12 mouse cellular contexts compared by ENCODE assay signal in genomic region chr11:118156480-118157060, GRCm38 (mm10). TPM values are rescaled to one million over a fixed set of nuclear protein-coding genes. Genes with fewer than 3 reads are reported as not detected.
DNase-seq lines count a peak whose midpoint lies in the region; TF ChIP-seq lines count a peak whose summit lies in the region.
"Had no signal": no experiment of that assay in that cellular context is flagged by ENCODE, and none has a peak within 500 bp of the region (broad histone marks: within the 10 kb centered on the region; RNA-seq: fewer than 3 reads in every experiment).

No protein-coding gene starts in this region.

- TF ChIP-seq RAD21 in CH12.LX (IDR thresholded peaks at IDR 0.05; ENCODE audit: low read depth, low read length) = no peak; the same call in 1 of the 2 replicates

- H3K9ac ChIP-seq in CH12.LX (ENCODE audit: insufficient read depth, low read depth) = no peak overlapping the region
- H3K9ac ChIP-seq: hindbrain, embryonic 12.5 days; neural tube, embryonic 15.5 days had no signal

- no peaks in the 10 kb centered on the region for H3K27me3 ChIP-seq in CH12.LX (replicated peaks)
- no peaks in the 10 kb centered on the region for H3K27me3 ChIP-seq in embryonic facial prominence, embryonic 10.5 days (replicated peaks; ENCODE audit: low read depth, poor library complexity, severe bottlenecking)
- no peaks in the 10 kb centered on the region for H3K27me3 ChIP-seq in forebrain, embryonic 10.5 days (ENCODE audit: poor library complexity, severe bottlenecking)
- H3K27me3 ChIP-seq: hindbrain, embryonic 12.5 days; neural tube, embryonic 15.5 days had no signal

- WGBS in embryonic facial prominence, embryonic 10.5 days = 81% methylated on average over 8 of the region's 8 CpGs
- 82% methylated on average over 8 of the region's 8 CpGs for WGBS in forebrain, embryonic 10.5 days

- no peak for TF ChIP-seq CTCF in CH12.LX (conservative IDR thresholded peaks at IDR 0.05 in 1 of 2, IDR thresholded peaks at IDR 0.05 in 1 of 2; ENCODE audit: low read depth in 2 of 2, low read length in 2 of 2)
- TF ChIP-seq CTCF in gastrocnemius, adult 2 months (IDR thresholded peaks at IDR 0.05) = no peak

- peaks cover 13% of the 10 kb centered on the region for H3K9me3 ChIP-seq in CH12.LX (replicated peaks; ENCODE audit: low read length)
- H3K9me3 ChIP-seq in embryonic facial prominence, embryonic 10.5 days = peaks cover 3% of the 10 kb centered on the region; the same call in 1 of the 2 replicates
- peaks cover 8% of the 10 kb centered on the region; the same call in 1 of the 2 replicates for H3K9me3 ChIP-seq in forebrain, embryonic 10.5 days
- H3K9me3 ChIP-seq: hindbrain, embryonic 12.5 days; neural tube, embryonic 15.5 days had no signal

- intact Hi-C loops in gastrocnemius, adult 2 months (cut with DNase I) = no loop called here

- H3K79me2 ChIP-seq in CH12.LX (replicated peaks; ENCODE audit: control insufficient read depth, extremely low read depth, insufficient read depth, poor library complexity, severe bottlenecking) = no peaks in the 10 kb centered on the region

- in situ Hi-C loops in CH12.LX (cut with MboI; ENCODE audit: low pct_ligation_motif_present, low pct_unique_long_range_greater_than_20kb, low sequenced_read_pairs) = loop anchor here (5.0 kb wide), 1 partner anchor 46 kb away; no protein-coding TSS in a partner anchor

- peak overlapping the region; percentile 35; the same call in 1 of the 2 replicates for H3K4me2 ChIP-seq in CH12.LX (ENCODE audit: insufficient read depth, low read depth, poor library complexity, severe bottlenecking)
- H3K4me2 ChIP-seq: hindbrain, embryonic 12.5 days; neural tube, embryonic 15.5 days had no signal

- TF ChIP-seq POLR2A in CH12.LX (IDR thresholded peaks at IDR 0.05; ENCODE audit: low read depth, low read length) = no peak

- dilution Hi-C loops in CH12.LX (cut with MboI; ENCODE audit: extremely low pct_ligation_motif_present, extremely low pct_unique_long_range_greater_than_20kb, low sequenced_read_pairs) = no loop called here

- DNase-seq in CH12.LX (ENCODE audit: extremely low read depth) = peak; percentile 94
- DNase-seq in embryonic facial prominence, embryonic 10.5 days (ENCODE audit: low spot score) = no peak
- peak; percentile 22 to 40 for DNase-seq in kidney, postnatal 36 days
- DNase-seq in spleen, postnatal 14 days (ENCODE audit: low spot score in 2 of 2) = peak; percentile 21 to 44
- DNase-seq in urinary bladder, adult 18-20 months (ENCODE audit: low spot score in 2 of 2) = no peak
- DNase-seq in forebrain, embryonic 10.5 days (ENCODE audit: extremely low spot score, low spot score) = no peak
- DNase-seq in gastrocnemius, adult 2 months = no peak
- DNase-seq: cerebellum, adult 18-20 months; lung, adult 18-20 months had no signal

- H3K4me3 ChIP-seq in CH12.LX (replicated peaks in 1 of 3; ENCODE audit: low read depth in 2 of 3, low read length in 2 of 3, poor library complexity in 1 of 3) = no peak overlapping the region
- no peak overlapping the region for H3K4me3 ChIP-seq in embryonic facial prominence, embryonic 10.5 days
- H3K4me3 ChIP-seq in forebrain, embryonic 10.5 days = no peak overlapping the region
- H3K4me3 ChIP-seq in gastrocnemius, adult 2 months = no peak overlapping the region
- H3K4me3 ChIP-seq: hindbrain, embryonic 12.5 days; neural tube, embryonic 15.5 days had no signal

- TF ChIP-seq EP300 in CH12.LX (IDR thresholded peaks at IDR 0.05; ENCODE audit: low read length) = peak; percentile 87

- H3K4me1 ChIP-seq in CH12.LX (ENCODE audit: control insufficient read depth in 1 of 2, insufficient read depth in 2 of 2) = peaks cover 21 to 65% of the 10 kb centered on the region in 2 experiments
- peaks cover 23% of the 10 kb centered on the region for H3K4me1 ChIP-seq in embryonic facial prominence, embryonic 10.5 days
- 0 out of 2 replicates have a peak, but pooled peaks cover 4% of the 10 kb centered on the region for H3K4me1 ChIP-seq in forebrain, embryonic 10.5 days

- H3K27ac ChIP-seq in CH12.LX (ENCODE audit: insufficient read depth, low read depth) = no peak overlapping the region
- 0 out of 2 replicates have a peak overlapping the region, but pooled peaks have one; percentile 25 for H3K27ac ChIP-seq in embryonic facial prominence, embryonic 10.5 days (replicated peaks)
- H3K27ac ChIP-seq in forebrain, embryonic 10.5 days = no peak overlapping the region
- H3K27ac ChIP-seq in gastrocnemius, adult 2 months = no peak overlapping the region
- H3K27ac ChIP-seq: hindbrain, embryonic 12.5 days; neural tube, embryonic 15.5 days had no signal

- H3K36me3 ChIP-seq in CH12.LX (replicated peaks in 1 of 2; ENCODE audit: control insufficient read depth in 1 of 2, insufficient read depth in 1 of 2, low read length in 1 of 2) = peaks cover 4 to 22% of the 10 kb centered on the region in 2 experiments
- H3K36me3 ChIP-seq in embryonic facial prominence, embryonic 10.5 days (replicated peaks) = no peaks in the 10 kb centered on the region
- no peaks in the 10 kb centered on the region for H3K36me3 ChIP-seq in forebrain, embryonic 10.5 days (replicated peaks)
- H3K36me3 ChIP-seq: hindbrain, embryonic 12.5 days; neural tube, embryonic 15.5 days had no signal

TF ChIP-seq in CH12.LX, 34 proteins besides CTCF, POLR2A, EP300 and RAD21:
- TF ChIP-seq MAFK (IDR thresholded peaks at IDR 0.05; ENCODE audit: insufficient replicate concordance, low read length) (peak; percentile 73; the same call in 1 of the 2 replicates), POLR2AphosphoS2 (IDR thresholded peaks at IDR 0.05; ENCODE audit: low read depth, low read length) (no peak), SIN3A (IDR thresholded peaks at IDR 0.05; ENCODE audit: low read length) (peak; percentile 75; the same call in 1 of the 2 replicates), KAT2A (IDR thresholded peaks at IDR 0.05; ENCODE audit: insufficient replicate concordance, low read length) (peak; percentile 80; the same call in 1 of the 2 replicates), SMC3 (IDR thresholded peaks at IDR 0.05; ENCODE audit: low read depth, low read length) (no peak), CHD1 (IDR thresholded peaks at IDR 0.05; ENCODE audit: low read depth, low read length) (no peak), BHLHE40 (IDR thresholded peaks at IDR 0.05; ENCODE audit: low read depth, low read length) (peak; percentile 83), MYC (IDR thresholded peaks at IDR 0.05; ENCODE audit: low read depth, low read length) (peak; percentile 65; the same call in 1 of the 2 replicates), ZC3H11A (IDR thresholded peaks at IDR 0.05; ENCODE audit: low read depth, low read length) (no peak), UBTF (IDR thresholded peaks at IDR 0.05; ENCODE audit: low read depth, low read length) (no peak), ELF1 (IDR thresholded peaks at IDR 0.05; ENCODE audit: low read depth, low read length) (peak; percentile 29; the same call in 1 of the 2 replicates), ZNF384 (IDR thresholded peaks at IDR 0.05; ENCODE audit: low read depth, low read length) (no peak; the same call in 1 of the 2 replicates), MXI1 (IDR thresholded peaks at IDR 0.05; ENCODE audit: low read depth, low read length) (peak; percentile 60), PAX5 (IDR thresholded peaks at IDR 0.05; ENCODE audit: low read length) (no peak), RCOR1 (conservative IDR thresholded peaks at IDR 0.05; ENCODE audit: low read depth, low read length) (peak; percentile 52; the same call in 1 of the 2 replicates), MAZ (IDR thresholded peaks at IDR 0.05; ENCODE audit: low read depth, low read length) (no peak), NELFE (IDR thresholded peaks at IDR 0.05; ENCODE audit: low read depth, low read length) (no peak; the same call in 1 of the 2 replicates), NRF1 (IDR thresholded peaks at IDR 0.05; ENCODE audit: low read depth, low read length) (no peak), MEF2A (IDR thresholded peaks at IDR 0.05; ENCODE audit: borderline replicate concordance, low read depth, low read length) (peak; percentile 91), USF2 (conservative IDR thresholded peaks at IDR 0.05; ENCODE audit: low read depth, low read length) (no peak), MAX (IDR thresholded peaks at IDR 0.05; ENCODE audit: low read length) (peak; percentile 75), GABPA (IDR thresholded peaks at IDR 0.05; ENCODE audit: insufficient replicate concordance, low read depth, low read length) (no peak), E2F4 (IDR thresholded peaks at IDR 0.05; ENCODE audit: insufficient replicate concordance, low read depth, low read length) (no peak), ETS1 (conservative IDR thresholded peaks at IDR 0.05; ENCODE audit: low read depth, low read length) (peak; percentile 93), ZMIZ1 (IDR thresholded peaks at IDR 0.05; ENCODE audit: low read depth, low read length) (no peak), JUND (conservative IDR thresholded peaks at IDR 0.05; ENCODE audit: low read depth, low read length) (peak; percentile 55), ZKSCAN1 (IDR thresholded peaks at IDR 0.05; ENCODE audit: borderline replicate concordance, low read depth, low read length) (no peak), CHD2 (IDR thresholded peaks at IDR 0.05; ENCODE audit: low read length) (peak; percentile 40; the same call in 1 of the 2 replicates), USF1 (IDR thresholded peaks at IDR 0.05; ENCODE audit: low read depth, low read length) (no peak), HCFC1 (IDR thresholded peaks at IDR 0.05; ENCODE audit: low read depth, low read length) (no peak; the same call in 1 of the 2 replicates), TBP (conservative IDR thresholded peaks at IDR 0.05; ENCODE audit: low read depth, low read length) (no peak), TCF12 (IDR thresholded peaks at IDR 0.05; ENCODE audit: low read depth, low read length) (peak; percentile 81; the same call in 1 of the 2 replicates), JUN (IDR thresholded peaks at IDR 0.05; ENCODE audit: insufficient read depth, low read depth, low read length) (peak; percentile 53), IRF4 (IDR thresholded peaks at IDR 0.05; ENCODE audit: low read depth, low read length) (peak; percentile 80)
TF ChIP-seq in CH12.LX: peak in this region for 16.

RNA-seq across cellular contexts. Expression of gene Dnah17, which starts 26.1 kb away (rescaled TPM):
- total RNA-seq in CH12.LX (2012; rRNA removed) (0.08 TPM in 2 replicates), CH12.LX (2014; rRNA removed) (0.04 TPM in 1 of 2 replicates, not detected in the other)
- polyA plus RNA-seq in CH12.LX (2012; ENCODE audit: insufficient read length, low read depth) = 0.23 and 0.34 TPM in 2 replicates
- 0.17 and 0.19 TPM in 2 replicates for polyA plus RNA-seq in embryonic facial prominence, embryonic 10.5 days (2016; fragmentation: Nextera tagmentation; extraction: Ambion mirVana)
- polyA plus RNA-seq in forebrain, embryonic 10.5 days (2016; fragmentation: Nextera tagmentation; extraction: Ambion mirVana) = 0.18 and 0.27 TPM in 2 replicates
- total RNA-seq in gastrocnemius, adult 2 months (2021) = under 1 TPM; 0.05 to 0.06 TPM
- total RNA-seq: granulocyte monocyte progenitor cell, adult 5-6 weeks had no signal

Comparison
In these comparisons a context has a peak if more than half of its experiments do, and no peak if none do; other contexts are left out.
1. DNase-seq: peak in CH12.LX (single experiment), kidney, postnatal 36 days (2 of 2) and spleen, postnatal 14 days (2 of 2); none in embryonic facial prominence, embryonic 10.5 days (single experiment), urinary bladder, adult 18-20 months (0 of 2), forebrain, embryonic 10.5 days (single experiment) and gastrocnemius, adult 2 months (single experiment).